Mouse (Mus musculus): ENCODE results near the gene Med25.

- TF ChIP-seq CTCF (IDR thresholded peaks at IDR 0.05; ENCODE audit: insufficient read depth, low read length) (no peak), POLR2A (IDR thresholded peaks at IDR 0.05; ENCODE audit: borderline replicate concordance, extremely low read depth, low read depth, low read length) (peak; percentile 92; the same call in 1 of the 2 replicates)
These were observed 43.7 kb downstream of the Med25 start, which contains the start of the genes Akt1s1 and Tbc1d17 for GRCm38 (mm10) chr7:44848561-44849415.

All from lung, adult 2 months (tissue).